Mouse (Mus musculus) leukemia stem cell, adult 10-12 weeks (primary cell): ENCODE measurements around the gene Fbxl15. TPM values are rescaled to one million over a fixed set of nuclear protein-coding genes. Genes with fewer than 3 reads are reported as not detected.

Experiments used
- polyA plus RNA-seq: library from polyadenylated mRNA; stranded (reverse); fragments of >175 nt; gene quantifications from 2 replicates; pipeline ENCODE4 v1.2.3, GENCODE M21; 2012; ENCODE audit warnings: low replicate concordance

Gene Fbxl15
- 19.7 and 24.8 TPM in 2 replicates for polyA plus RNA-seq

GRCm38 (mm10) chr19:46328081-46329030 is at the start of gene Fbxl15:
TSS of gene Fbxl15 (plus strand) at chr19:46328184.

GRCm38 (mm10) chr19:46304216-46304841 is 23.7 kb upstream of the Fbxl15 start, which contains the start of gene Nfkb2:
TSS of gene Nfkb2 (plus strand) at chr19:46304320.

GRCm38 (mm10) chr19:46326756-46327305 is 1.2 kb upstream of the Fbxl15 start, which contains the start of gene Psd:
TSS of gene Psd (minus strand) at chr19:46327156.

GRCm38 (mm10) chr19:46338331-46338936 is 10.4 kb downstream of the Fbxl15 start, which contains the start of gene Cuedc2:
TSS of gene Cuedc2 (minus strand) at chr19:46338702.

GRCm38 (mm10) chr19:46350168-46350932 is 22.4 kb downstream of the Fbxl15 start, which contains the start of gene 2310034G01Rik:
TSS of gene 2310034G01Rik (minus strand) at chr19:46350302.

Other genes with a start within 250 kb of the Fbxl15 start
- gene Elovl3, start 196.3 kb upstream of the Fbxl15 start, polyA plus RNA-seq = not detected in 2 replicates
- not detected in 2 replicates for gene Pitx3, start 179.9 kb upstream of the Fbxl15 start, polyA plus RNA-seq
- 511 and 517 TPM in 2 replicates for gene Gbf1, start 175.7 kb upstream of the Fbxl15 start, polyA plus RNA-seq
- gene Nfkb2, start 23.9 kb upstream of the Fbxl15 start, polyA plus RNA-seq = 60.6 and 91.2 TPM in 2 replicates
- gene Psd, start 1.0 kb upstream of the Fbxl15 start, polyA plus RNA-seq = 7.5 and 12.5 TPM in 2 replicates
- 104 and 126 TPM in 2 replicates for gene Cuedc2, start 10.5 kb downstream of the Fbxl15 start, polyA plus RNA-seq
- gene Mfsd13a, start 12.9 kb downstream of the Fbxl15 start, polyA plus RNA-seq = 15.2 and 15.3 TPM in 2 replicates
- gene 2310034G01Rik, start 22.1 kb downstream of the Fbxl15 start, polyA plus RNA-seq = 0.13 and 0.43 TPM in 2 replicates
- gene Actr1a, start 67.6 kb downstream of the Fbxl15 start, polyA plus RNA-seq = 17.4 and 47.0 TPM in 2 replicates
- 38.7 and 40.0 TPM in 2 replicates for gene Sufu, start 68.7 kb downstream of the Fbxl15 start, polyA plus RNA-seq
- gene Trim8, start 173.5 kb downstream of the Fbxl15 start, polyA plus RNA-seq = 109 and 117 TPM in 2 replicates
- gene Arl3, start 245.0 kb downstream of the Fbxl15 start, polyA plus RNA-seq = 5.5 and 13.7 TPM in 2 replicates
- gene Sfxn2, start 245.2 kb downstream of the Fbxl15 start, polyA plus RNA-seq = 0.54 and 1.9 TPM in 2 replicates